Mouse (Mus musculus): ENCODE results near the gene Slc5a4b.

Slc5a4b gene

DNA sequence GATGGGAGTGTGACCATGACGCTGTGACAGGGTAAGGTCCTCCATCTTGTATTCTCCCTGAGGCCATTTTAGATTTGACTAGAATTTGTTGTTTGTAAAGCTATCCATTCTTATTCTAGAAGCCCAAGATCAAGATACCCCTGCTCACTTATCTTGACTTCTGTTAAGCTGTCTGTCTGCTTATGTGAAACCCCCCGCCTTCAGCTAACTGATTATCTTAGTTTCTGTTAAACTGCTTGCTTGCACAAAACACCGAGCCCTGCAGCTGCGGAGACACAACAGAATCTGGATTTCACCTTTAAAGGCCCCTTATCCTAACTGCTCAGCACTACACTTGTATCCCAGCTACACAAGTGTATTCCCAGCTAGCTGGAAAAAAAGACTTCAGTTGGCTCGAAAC lies 73.8 kb downstream of the Slc5a4b start:
- DNase-seq (ENCODE audit: low spot score): no peak

DNA sequence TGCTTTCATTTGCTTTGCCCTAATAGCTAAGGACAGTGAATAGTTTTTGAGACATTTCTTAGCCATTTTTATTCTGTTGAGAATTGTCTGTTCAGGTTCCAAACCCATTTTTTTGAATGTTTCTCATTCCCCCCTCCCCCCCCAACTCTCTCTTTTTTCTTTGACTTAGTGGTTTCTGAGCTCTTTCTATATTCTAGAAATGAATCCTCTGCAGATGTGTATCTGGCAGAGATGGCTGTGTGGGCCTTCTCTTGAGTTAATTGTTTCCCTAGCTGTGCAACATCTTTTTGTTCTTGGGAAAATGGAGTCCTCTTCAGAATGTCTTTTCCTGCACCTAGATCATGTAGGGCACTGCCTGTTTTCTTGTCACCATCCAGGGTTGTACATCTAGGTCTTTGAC lies 75.5 kb downstream of the Slc5a4b start:
- no peak for DNase-seq (ENCODE audit: low spot score)

DNA sequence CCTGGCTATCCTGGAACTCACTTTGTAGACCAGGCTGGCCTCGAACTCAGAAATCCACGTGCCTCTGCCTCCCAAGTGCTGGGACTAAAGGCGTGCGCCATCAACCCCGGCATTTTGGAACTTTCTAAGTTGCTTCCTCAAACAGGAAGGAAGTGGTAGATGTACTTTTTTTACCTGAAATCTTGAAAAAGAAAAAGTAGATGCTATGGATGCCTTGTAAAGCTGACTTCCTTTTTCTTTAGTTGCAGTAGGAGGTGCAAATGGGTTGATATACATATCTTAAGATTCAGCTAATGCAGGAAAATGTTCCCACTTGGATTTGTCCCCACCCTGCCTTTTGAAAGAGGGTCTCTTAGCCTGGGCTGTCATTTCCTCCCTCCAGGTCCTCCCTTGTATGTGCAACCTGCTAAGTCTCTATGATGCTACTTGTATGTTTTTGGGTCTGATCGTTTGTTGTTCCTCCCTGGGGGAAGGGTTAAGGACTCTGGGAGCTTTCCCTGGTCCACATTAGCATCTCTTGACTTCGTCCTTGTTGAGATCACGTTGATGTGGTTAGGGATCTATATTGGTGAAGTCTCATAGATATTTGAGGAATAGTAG lies 76.7 kb downstream of the Slc5a4b start:
- DNase-seq (ENCODE audit: low spot score): no peak

DNA sequence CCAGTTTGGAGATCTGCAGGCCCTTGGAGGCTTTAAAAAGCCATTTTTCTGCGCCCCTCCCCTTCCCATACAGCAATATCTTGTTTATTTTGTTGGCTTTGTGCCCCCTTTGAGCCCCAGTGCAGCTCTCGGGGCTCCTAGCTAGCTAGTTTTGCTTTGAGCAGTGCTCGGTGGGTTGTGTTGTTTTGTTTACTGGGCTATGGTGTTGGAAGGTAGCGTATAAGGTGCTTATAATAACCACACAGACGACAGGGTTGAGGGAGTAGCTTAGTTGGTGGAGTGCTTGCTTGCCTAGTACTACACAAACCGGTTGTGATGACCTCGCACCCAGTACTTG lies 77.7 kb downstream of the Slc5a4b start:
- DNase-seq (ENCODE audit: low spot score): no peak

DNA sequence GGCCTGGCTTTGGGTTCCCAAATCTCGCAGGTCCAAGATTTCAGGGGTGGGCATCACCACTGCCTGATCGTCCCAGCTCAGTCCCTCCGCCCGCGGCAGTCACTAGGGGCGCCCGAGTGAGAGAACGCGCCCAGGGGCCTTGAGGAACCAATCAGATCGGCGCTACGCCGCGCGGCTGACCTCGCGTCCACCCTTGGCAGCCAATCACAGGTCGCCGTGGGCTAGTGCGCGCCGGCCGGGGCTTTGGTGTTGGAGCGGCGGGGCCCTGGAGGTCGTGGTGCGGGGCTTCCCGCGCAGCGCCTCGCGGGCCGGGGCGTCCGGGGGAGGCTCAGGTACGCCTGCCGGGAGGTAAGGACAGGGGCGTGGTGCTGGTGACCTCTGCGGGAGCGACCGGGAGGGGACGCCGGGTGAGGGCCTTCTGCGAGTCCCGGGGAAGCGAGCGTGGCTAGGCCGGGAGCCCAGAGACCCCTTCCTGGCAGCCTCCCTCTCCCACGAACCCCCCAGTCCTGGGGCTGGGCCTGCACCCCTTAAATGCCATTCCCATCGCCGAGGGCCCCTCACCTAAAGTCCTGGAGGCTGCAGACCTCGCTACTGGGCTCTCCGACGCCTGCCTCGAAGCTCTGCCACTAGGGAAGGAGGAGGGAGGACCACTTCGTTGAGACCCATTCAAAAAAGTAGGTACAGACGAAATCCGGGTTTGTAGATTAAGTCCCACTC lies 78.2 kb downstream of the Slc5a4b start, which contains the start of gene Zfp280b:
Gene Zfp280b, plus strand, starts transcription at position 249 of the 717 bp plus-strand sequence.
- peak; percentile 90 for DNase-seq (ENCODE audit: low spot score)

DNA sequence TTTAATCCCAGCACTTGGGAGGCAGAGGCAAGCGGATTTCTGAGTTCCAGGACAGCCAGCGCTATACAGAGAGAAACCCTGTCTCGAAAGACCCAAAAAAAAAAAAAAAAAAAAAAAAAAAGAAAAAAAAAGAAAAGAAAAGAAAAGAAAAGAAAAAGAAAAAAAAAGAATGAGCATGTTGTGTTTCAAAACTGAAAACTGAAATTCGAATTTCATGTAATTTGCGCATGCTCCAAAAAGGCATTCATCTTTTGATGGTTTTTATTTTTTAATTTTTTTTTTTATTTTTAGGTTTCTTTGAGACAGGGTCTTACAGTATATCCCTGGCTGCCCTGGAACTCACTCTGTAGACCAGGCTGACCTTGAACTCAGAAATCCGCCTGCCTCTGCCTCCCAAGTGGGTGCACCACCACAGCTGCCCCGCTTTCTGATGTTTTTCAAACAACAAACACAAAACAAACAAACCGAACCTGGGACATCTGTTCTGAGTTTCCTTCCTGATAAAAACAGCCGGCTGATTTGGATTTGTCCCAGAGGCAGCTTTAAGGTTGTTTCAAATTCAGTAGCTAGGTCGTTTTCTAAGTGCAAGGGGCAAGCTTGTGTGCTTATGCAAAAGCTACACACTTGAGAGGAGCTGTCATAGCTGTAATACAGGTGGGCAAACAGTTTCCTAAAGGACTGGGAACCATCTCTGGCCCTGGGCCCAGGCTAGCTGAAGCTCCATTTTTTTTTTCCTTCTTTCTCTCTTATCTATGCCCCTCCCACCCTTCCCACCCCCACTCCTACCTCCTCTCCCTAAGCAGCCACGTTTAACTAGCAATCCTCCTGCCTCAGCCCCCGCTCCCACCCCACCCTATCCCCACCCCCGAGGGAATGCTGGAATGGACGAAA lies 79.0 kb downstream of the Slc5a4b start:
- DNase-seq (ENCODE audit: low spot score): no peak

DNA sequence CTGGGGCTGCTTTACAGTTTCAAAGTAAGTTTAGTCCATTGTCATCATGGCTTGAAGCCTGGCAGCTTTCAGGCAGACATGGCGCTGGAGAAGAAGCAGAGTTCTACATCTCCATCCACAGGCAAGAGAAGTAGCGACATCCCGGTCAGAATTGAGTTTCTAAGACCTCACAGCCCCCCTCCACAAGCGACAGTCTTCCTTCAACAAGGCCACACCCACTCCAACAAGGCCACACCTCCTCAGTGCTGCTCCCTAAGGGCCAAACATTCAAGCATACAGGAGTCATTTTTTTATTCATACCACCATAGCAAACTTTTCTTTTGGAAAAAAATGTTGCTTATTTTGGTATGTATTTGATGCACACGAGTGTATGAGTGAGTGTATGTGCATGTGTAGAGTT lies 80.3 kb downstream of the Slc5a4b start:
- no peak for DNase-seq (ENCODE audit: low spot score)

DNA sequence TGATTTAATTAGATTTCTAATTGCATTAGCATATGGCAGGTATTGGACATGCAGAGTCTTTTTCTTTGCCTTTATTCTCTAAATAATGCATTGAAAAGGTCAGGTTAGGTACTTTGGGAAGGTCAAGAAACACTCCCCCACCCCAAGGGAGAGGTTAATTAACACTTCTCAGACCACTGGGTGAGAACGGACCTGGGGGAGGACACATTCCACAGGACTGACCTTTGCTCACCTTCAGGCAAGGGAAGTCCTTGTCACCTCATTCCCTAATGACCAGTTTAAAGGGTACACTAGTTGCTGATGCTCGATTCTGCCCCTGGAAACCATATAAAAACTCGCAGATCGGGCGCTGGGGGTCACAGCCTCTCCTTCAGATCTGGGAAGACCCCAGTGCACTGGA lies 81.5 kb downstream of the Slc5a4b start:
- DNase-seq (ENCODE audit: low spot score): no peak

DNA sequence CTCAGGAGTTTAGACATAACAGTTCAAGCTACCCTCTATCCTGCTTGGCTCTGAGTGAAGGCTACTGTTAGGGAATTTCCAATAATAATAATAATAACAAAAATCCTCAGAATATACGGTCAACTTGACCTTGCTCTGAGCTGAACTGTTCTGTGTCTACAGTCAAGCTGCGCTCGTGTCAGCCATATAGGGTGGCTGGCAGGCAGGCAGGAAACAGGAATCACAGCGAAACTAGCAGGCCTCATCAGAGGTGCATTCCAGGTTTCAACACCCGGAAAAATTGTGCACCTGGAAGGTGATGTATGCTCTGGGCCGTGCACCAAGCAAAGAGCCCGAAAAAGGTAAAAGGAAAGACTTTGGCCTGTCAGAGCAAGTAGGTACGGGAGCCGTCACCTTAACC lies 82.4 kb downstream of the Slc5a4b start:
- peak; percentile 28 for DNase-seq (ENCODE audit: low spot score)

DNA sequence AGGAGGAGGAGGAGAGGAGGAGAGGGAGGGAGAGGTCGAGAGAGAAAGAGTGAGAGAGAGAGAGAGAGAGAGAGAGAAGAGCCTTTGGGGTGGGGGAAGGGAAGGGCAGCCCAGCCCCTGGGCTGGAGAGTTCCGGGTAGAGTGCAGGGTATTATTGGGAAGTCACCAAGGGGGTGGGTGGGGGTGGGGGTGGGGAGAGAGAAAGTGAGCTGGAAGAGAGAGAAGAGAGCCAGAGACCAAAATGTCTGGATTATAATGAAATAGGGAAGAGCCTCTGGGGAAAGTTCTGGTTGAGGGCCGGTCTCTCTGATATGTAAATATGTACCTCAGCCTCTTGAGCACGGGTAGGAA lies 82.8 kb downstream of the Slc5a4b start:
- no peak for DNase-seq (ENCODE audit: low spot score)

DNA sequence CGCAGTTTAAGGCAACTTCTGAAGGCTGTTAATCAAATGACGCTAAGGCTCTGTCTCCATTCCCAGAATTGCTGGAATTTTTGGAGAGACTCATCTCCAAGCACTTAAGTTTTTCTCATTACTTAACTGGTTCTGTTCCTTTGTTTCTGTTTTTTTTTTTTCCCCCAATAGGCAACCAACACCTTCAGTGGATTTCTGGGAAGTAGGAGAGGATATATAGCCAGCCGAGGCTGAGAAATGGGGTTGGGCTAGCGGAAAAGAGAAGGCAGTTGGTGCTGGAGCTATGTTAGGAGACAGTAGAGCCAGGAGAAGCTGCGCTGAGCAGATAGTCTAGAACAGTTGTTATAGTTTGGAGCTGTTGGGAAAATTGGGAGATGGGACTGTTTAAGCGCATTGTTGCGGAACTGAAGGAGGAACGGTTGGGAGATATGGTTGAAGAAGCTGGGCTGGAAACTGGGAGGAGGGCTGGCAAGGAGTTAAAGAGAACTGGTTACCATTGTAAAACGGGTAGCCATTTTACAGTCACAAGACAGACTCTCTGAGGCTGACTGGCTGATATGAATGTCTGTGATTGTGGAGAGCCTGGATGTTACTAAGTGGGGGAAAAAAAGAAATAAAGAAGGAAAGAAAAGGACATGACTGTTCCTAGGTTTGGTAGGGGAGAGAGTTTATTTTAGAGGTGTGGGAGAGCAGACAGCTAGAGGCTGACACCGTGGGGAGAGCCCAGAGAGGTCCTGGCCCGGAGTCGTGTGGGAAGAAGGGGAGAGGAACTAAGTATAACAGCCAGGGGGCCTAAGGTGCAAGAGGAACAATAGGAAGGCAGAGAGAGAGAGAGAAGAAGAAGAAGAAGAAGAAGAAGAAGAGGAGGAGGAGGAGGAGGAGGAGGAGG lies 83.4 kb downstream of the Slc5a4b start:
- no peak for DNase-seq (ENCODE audit: low spot score)

DNA sequence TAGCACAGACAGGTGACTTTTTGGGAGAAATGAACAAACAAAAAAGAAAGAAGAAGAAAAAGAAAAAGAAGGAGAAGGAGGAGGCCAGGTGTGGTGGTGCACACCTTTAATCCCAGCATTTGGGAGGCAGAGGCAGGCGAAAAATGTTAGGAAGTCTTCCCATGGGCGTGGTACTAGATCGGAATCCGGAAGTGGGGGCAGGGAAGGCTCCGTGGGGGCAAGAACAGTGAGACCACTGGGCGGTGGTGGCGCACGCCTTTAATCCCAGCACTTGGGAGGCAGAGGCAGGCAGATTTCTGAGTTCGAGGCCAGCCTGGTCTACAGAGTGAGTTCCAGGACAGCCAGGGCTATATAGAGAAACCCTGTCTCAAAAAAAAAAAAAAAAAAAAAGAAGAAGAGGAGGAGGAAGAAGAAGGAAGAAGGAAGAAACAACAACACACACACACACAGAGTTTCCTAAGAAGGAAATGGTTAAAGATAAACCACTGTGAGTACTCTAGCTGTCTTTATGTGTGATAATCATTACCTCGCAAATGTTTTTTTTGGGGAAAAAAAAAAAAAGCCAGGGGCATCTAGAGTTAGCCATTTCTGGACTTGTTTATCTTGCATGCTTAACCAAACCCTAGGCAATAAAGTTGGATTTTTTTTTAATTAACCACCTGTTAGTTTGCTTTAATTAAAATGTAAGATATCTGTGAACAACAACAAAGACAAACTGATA lies 85.1 kb downstream of the Slc5a4b start:
- no peak for DNase-seq (ENCODE audit: low spot score)

DNA sequence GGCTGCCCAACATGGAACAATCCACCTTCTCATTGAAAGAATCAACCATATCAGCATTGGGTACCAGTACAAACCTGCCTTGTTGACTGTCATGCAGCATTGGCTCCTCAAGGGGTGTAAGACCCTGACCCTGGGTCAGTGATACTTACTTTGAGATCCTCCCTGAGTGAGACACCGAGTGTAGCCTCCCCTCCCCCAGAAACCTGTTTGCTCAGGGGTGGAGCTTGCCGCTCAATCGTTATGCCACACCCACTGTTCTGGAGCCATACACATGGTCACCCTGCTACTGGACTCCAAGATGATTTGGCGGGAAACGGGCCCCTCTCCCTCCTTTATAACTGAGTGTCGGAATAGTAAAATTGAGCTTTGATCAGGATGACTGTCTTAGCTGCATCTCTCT lies 86.8 kb downstream of the Slc5a4b start:
- no peak for DNase-seq (ENCODE audit: low spot score)

DNA sequence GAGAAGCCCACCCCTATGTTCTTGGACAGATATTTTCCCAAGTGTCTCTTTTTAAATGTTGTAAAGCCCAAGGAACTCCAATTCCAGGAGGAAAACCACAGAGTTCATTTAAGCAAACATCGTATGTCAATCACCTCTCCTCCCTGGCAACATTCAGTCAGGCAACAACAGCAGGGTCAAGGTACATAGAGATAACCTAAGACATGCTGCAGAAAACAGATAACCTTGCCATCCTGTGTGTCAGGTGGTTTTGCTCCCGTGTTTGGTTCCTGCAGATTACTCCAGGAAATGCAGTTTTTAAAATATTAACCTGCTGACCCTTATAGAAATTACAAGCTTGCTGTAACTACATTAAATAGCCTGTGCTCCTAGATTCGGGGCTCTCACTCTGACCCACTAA lies 89.0 kb downstream of the Slc5a4b start:
- DNase-seq (ENCODE audit: low spot score): no peak

DNA sequence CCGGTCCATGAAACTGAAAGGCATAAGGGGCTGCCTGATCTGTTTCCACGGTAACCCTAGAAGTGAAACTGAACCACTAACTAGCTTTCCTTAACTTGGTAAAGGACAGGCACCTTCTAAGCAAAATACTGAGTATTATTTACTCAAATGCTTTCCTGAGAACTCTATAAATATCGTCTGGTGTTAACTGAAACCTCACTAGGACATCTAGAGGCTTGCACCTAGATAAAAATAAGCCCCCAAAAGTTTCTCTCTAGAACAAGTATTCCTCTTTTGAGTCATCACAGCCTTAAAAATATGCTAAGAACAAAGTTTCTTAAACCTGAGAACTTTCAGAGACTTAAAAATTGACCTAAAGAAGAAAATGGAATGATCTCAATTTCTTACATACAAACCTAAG lies 93.9 kb downstream of the Slc5a4b start:
- no peak for DNase-seq (ENCODE audit: low spot score)

DNA sequence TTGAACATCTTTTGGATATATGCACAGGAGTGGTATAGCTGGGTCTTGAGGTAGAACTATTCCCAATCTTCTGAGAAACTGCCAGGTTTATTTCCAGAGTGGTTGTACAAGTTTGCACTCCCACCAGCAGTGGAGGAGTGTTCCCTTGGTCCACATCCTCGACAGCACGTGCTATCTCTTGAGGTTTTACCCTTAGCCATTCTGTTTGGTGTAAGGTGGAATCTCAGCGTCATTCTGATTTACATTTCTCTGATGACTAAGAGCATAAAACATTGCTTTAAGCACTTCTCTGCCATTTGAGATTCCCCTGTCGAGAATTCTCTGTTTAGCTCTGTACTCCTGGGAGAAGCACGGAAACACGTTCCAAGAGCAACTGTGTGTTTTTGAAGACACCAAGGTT lies 97.8 kb downstream of the Slc5a4b start:
- no peak for DNase-seq (ENCODE audit: low spot score)

DNA sequence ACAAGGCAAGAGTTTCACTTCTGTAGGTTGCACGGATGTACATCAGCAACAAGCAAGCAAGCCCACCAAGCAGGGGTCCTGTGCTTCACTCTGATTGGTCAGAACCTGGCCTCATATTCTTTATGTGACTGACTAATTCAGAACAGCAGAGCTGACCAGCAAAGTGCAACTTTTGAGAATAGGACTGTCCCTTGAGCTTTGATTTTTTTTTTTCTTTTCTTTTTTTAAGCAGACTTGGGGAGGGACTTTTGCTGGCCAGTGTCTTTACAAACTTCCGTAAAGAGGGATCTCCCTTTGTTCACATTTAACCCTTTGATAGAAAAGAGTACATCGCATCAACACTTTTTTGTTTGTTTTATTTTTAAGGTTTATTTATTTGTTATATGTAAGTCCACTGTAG lies 100.9 kb downstream of the Slc5a4b start:
- no peak for DNase-seq (ENCODE audit: low spot score)
